Mouse (Mus musculus): ENCODE measurements around the gene Dst.

- no peak for TF ChIP-seq CTCF (IDR thresholded peaks at IDR 0.05; ENCODE audit: low read depth)
- TF ChIP-seq EP300 (IDR thresholded peaks at IDR 0.05; ENCODE audit: low read depth), result no peak
These were observed 186.3 kb downstream of the Dst start for GRCm38 (mm10) chr1:34094301-34094700.

Measured in heart, postnatal 0 days (tissue).